Mouse (Mus musculus) myocyte (in vitro differentiated cells): Measurements from ENCODE around the gene Itih5.

Source experiments
- E2F4 ChIP-seq: IDR thresholded peaks from one replicate; pipeline ENCODE4 v1.6.1; 2011; ENCODE audit warnings: mild to moderate bottlenecking, control low read depth, moderate library complexity; ENCODE audit not compliant: insufficient read depth
- MAX ChIP-seq: IDR thresholded peaks from one replicate; pipeline ENCODE4 v1.6.1; 2011; ENCODE audit warnings: low read depth, mild to moderate bottlenecking, control low read depth
- MYOD1 ChIP-seq, 3 experiments: IDR thresholded peaks; one replicate each; pipeline ENCODE4 v1.6.1; 2011; ENCODE audit warnings: control low read depth in 2 of 3, low read depth in 2 of 3, mild to moderate bottlenecking in 2 of 3, moderate library complexity in 1 of 3; ENCODE audit not compliant: insufficient read length in 2 of 3, control insufficient read depth in 1 of 3
- POLR2A ChIP-seq: IDR thresholded peaks from one replicate; pipeline ENCODE4 v1.6.1; 2011; ENCODE audit warnings: low read depth, mild to moderate bottlenecking, control low read depth, moderate library complexity; ENCODE audit not compliant: insufficient read length
- POLR2AphosphoS2 ChIP-seq: IDR thresholded peaks from one replicate; pipeline ENCODE4 v1.6.1; 2011; ENCODE audit warnings: low read depth, control low read depth; ENCODE audit not compliant: insufficient read length
- SRF ChIP-seq: IDR thresholded peaks from one replicate; pipeline ENCODE4 v1.6.1; 2011; ENCODE audit warnings: low read depth; ENCODE audit not compliant: control insufficient read depth, insufficient read length
- TCF12 ChIP-seq: IDR thresholded peaks from one replicate; pipeline ENCODE4 v1.6.1; 2011; ENCODE audit warnings: mild to moderate bottlenecking, control low read depth; ENCODE audit not compliant: poor library complexity, insufficient read depth, severe bottlenecking
- TCF3 ChIP-seq: IDR thresholded peaks from one replicate; pipeline ENCODE4 v1.6.1; 2011; ENCODE audit warnings: low read depth, control low read depth; ENCODE audit not compliant: insufficient read length
- USF1 ChIP-seq: IDR thresholded peaks from one replicate; pipeline ENCODE4 v1.6.1; 2011; ENCODE audit warnings: low read depth, mild to moderate bottlenecking, control low read depth, moderate library complexity

DNA sequence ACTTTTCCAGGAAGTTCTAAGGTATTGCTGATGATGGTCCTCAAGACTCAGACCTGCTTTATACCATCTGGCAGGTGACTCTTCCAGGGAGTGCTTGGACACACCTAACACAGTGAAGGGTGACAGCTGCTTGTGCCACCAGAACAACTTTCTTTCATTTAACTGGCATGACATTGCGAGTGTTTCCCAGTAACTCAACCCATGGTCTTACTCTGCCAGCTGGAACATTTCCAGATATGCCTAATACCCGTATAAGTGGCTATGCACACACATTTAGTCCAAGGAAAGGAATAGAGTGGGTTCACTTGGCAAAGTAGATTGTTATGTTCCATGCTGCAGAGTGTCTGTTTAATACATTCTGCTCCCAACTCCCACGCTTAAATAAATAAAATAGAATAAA lies 50.9 kb downstream of the Itih5 start:
- TF ChIP-seq POLR2AphosphoS2 (no peak), TCF3 (no peak), E2F4 (no peak), POLR2A (no peak), USF1 (no peak), MAX (no peak), MYOD1 (IDR thresholded peaks at IDR 0.05; ENCODE audit: control insufficient read depth in 1 of 3, insufficient read length in 2 of 3, low read depth in 2 of 3) (no peak), TCF12 (no peak), SRF (no peak)
